Mouse (Mus musculus): Measurements from ENCODE around the gene Tmem263. TPM values are rescaled to one million over a fixed set of nuclear protein-coding genes. Genes with fewer than 3 reads are reported as not detected.

The Tmem263 gene
- 33.9 and 38.1 TPM in 2 replicates for polyA plus RNA-seq (2015; fragmentation: Nextera tagmentation; extraction: Ambion mirVana)

DNA sequence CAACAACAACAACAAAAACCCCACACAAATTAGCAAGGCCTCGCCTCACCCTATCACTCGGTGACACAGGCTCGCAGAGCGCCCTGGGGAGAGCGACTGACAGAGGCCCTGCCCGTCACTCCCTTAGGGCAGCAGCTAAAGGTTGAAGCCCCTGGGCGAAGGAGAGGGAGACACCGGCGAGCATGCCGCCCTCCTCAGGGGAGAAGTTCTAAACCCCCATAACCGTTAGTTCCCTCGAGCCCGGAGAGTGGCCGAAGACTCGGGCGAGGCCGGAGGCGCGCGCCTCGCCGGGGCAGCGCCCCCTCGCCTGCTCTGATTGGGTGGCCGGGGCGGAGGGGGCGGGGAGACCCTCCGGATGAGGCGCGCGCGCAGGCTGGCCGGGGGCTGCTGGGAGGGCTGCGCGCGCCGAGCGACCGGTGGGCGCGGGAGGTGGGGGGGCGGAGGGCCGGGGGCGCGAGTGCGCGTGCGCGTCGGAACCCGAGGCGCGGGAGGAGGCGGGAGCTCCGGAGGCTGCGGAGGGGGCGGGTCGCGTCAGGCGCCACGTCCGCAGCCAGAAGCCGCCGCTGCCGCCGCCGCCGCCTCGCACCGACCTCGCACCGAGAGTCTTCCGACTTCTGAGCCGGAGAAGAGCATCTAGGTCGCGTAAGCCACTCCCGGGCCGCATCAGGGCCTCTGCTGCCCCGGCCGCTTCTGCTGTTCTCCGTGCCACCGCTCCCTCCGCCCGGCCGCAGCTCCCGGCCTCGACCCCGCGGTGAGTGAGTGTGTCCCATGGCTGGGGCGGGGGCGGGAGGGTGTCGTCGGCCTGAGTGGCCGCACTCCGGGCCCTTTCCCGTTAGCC lies at the start of gene Tmem263, which contains the start of gene Fhl4:
Gene Tmem263 (plus strand): TSS at position 381 of the 838 bp plus-strand sequence.
Gene Fhl4 (minus strand): TSS at position 249 of the 838 bp plus-strand sequence.

DNA sequence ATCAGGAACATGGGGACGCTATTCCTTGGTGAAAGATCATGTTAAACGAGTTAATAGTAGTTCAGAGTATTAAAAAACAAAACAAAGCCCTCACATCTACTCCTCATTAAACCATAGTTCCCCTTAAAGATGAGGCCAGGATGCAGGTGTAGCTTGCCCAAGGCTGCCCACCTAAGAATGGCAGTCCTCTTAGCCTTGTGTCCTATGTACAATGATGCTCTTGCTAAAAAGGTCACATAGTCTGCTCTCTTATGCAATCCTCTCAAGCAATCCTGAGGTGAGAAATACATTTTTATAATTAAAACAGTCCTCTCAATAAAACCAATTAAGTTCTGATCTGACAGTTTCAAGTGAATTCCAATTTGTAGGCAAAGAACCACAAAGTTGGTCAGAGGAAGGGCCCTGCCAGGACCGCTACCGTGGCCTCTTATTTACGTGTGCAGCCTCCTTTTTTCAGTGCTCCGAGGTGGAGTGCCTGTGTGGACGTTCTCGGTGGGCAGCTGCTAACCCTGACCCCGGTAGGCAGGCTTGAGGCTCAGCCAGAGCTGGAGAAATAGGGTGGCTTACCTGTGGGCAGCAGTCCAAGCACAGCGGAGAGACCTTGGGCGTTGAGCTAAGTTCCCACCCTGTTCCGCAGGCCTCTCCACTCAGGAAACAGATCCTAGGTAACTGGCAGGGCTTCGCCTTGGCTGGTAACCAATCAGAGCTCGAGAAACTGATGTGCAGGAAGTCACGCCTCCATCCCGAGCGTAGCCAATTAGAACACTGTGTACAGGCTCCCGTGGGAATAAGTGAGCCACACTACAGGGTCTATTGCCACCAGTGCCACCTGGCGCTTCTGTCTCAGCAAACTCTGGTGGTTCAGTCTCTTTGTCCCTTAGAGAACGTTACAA lies 25.2 kb downstream of the Tmem263 start, which contains the start of gene Mterf2:
Gene Mterf2 (minus strand): TSS at position 633 of the 893 bp plus-strand sequence.

Other genes starting within 250 kb of the Tmem263 start
- gene Ric8b, start 185.0 kb upstream of the Tmem263 start, polyA plus RNA-seq (2015; fragmentation: Nextera tagmentation; extraction: Ambion mirVana): 16.0 and 16.2 TPM in 2 replicates
- 1.5 and 1.9 TPM in 2 replicates for gene Fhl4, start 132 bp upstream of the Tmem263 start, polyA plus RNA-seq (2015; fragmentation: Nextera tagmentation; extraction: Ambion mirVana)
- 20.1 and 21.2 TPM in 2 replicates for gene Mterf2, start 25.4 kb downstream of the Tmem263 start, polyA plus RNA-seq (2015; fragmentation: Nextera tagmentation; extraction: Ambion mirVana)
- 15.0 and 15.6 TPM in 2 replicates for gene Cry1, start 82.4 kb downstream of the Tmem263 start, polyA plus RNA-seq (2015; fragmentation: Nextera tagmentation; extraction: Ambion mirVana)

Data from skeletal muscle tissue, postnatal 0 days (tissue).